Mouse (Mus musculus) cerebellum, postnatal 25 days (tissue): ENCODE results near the gene Macf1.
"Not testable (repeated sequence)": the region's sequence is repeated elsewhere in the genome, so short reads cannot be mapped to it uniquely, and the experiment has no call there.

ENCODE experiments used
- DNase-seq, 2 experiments: peaks; one replicate each; pipeline ENCODE4 v3.0.0; 2021; ENCODE audit warnings: mixed read lengths in 2 of 2

The Macf1 gene

GRCm38 (mm10) chr4:123342091-123342641 is 342.0 kb downstream of the Macf1 start:
- DNase-seq: no peak

DNA sequence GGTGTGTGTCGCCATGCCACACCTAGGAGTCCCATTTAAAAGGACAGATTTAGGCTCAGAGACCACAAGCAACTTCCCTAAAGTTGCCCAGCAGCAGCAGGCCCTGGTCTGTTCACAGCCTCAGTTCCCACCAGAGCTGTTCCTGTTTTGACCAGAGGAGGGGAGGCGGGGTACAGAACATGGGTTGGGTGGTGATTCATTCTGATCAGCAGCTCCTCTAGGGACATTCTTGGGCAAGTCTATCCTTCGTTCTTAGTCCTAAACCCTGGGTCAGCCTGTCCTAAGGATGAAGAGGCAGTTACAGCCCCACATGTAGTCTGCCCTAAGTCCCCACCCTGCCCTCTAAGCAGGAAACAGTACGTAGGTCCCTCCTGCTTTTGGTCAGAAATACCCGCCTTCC is 343.9 kb downstream of the Macf1 start:
- DNase-seq: no peak

DNA sequence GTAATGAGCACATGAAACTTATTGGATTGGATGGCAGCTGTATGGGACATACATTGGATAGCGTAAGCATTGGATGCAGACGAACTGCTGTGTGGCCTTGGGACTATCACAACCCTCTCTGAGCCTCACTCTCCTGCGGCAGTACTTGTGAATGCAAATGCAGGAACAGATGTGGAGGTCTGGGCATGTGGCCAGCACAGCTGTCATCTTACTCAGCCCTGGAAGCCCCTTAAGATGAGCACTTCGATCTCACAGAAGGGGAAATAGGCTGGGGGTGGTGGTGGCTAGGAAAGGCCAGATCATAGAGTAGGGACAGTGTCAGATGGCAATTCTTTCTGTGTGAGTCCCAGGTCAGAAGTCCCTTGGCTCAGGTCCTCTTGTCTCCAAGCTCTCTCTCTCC is 346.5 kb downstream of the Macf1 start:
- DNase-seq: no peak

DNA sequence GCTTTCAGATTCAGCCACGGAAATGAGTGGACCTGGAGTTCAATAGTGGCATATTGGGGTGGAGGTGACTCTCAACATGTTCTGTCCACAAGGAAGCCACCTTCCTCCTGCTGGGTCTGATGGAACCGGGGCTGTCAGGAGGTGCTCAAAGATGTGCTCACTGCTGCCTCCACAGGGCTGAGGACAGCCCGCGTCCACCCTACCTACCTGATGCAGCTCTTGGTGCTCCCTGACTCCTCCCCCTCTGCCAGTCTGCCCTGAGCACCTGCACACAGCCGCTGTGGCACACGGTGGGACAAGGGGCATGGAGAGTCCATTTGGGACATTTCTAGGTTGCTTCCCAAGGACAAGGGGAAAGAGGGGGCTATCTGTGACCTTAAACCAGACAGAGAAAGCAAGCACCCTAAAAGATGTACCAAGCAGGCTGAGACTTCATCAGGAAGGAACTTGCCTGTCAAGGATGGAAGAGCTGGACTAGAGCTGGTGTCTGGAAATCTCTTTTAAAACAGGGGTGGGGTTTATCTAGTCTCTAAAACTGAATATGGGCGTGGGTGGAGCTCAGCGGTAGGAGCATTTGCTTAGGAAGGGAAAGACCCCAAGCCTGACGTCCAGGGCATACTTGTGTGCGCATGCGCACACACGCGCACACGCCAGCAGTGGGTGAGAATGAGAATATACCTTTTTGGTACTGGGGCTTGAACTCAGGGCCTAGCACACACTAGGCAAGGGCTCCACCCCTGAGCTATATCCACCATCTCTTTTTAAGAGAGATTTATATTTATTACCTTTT is 348.2 kb downstream of the Macf1 start:
- DNase-seq: no peak

GRCm38 (mm10) chr4:123335244-123335643 is 348.9 kb downstream of the Macf1 start:
- not testable (repeated sequence) for DNase-seq

DNA sequence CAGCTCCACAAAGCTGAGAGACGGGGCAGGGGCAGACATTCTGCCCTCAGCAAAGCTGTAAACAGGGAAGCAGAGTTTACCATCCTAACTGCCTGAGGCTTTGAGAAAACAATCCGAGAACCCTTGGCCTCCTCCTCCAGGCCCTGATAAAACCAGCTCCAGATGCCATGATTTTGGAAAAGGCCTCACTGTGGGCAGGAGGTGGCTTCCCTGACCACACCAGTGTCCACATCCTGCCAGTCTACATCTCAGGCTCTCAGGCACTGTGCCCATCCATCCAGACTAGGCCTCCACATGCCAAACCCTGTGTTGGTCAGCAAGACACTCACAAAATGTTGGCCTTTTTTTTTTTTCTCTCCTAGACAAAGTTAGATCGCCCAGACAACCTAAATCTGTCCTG is 350.0 kb downstream of the Macf1 start:
- DNase-seq: no peak

GRCm38 (mm10) chr4:123333151-123333550 is 351.0 kb downstream of the Macf1 start:
- DNase-seq: no peak

- DNase-seq: not testable (repeated sequence)
Observed at GRCm38 (mm10) chr4:123331961-123332360, 352.2 kb downstream of the Macf1 start.

GRCm38 (mm10) chr4:123331326-123331725 is 352.8 kb downstream of the Macf1 start:
- DNase-seq: no peak

- DNase-seq: peak; percentile 66 to 77
Observed at GRCm38 (mm10) chr4:123328946-123329345, 355.2 kb downstream of the Macf1 start.

GRCm38 (mm10) chr4:123327630-123328029 is 356.5 kb downstream of the Macf1 start:
- DNase-seq: no peak

DNA sequence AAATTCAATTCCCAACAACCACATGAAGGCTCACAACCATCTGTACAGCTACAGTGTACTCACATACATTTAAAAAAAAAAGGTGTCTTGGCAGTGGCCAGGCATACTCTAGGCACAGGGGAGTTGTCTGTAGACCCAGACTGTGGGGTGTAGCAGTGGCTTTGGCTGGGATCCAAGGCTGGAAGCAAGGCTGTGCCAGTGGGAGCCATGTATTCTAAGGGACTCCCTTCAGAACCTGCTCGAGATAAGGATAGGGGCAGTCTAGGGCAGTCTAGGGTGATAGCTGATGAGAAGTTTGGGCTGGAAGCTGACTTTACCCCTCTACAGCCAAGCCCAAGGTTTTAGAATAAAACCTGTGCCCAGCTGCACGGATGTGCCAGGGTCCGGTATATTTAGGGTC is 358.1 kb downstream of the Macf1 start:
- no peak for DNase-seq

DNA sequence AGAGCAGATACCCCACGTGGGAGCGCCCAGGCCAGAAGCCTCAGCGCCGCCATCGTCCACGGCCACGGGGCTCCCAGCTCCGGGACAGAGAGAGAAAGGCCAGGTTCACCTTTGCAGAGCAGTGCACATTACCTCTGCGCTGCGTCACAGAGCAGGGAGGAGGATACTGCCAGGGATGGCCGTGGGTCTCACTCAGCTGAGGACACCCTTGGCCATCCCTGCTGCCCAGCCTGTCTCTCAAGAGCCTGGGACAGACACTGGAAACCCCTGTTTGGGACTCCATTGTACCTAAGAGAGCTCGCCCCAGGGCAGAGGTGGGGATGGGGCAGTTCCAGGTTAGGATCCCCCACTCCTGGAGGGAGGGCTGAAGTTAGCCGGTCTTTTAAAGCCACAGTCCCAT is 360.6 kb downstream of the Macf1 start, which contains the start of gene Oxct2a:
Gene Oxct2a, minus strand, starts transcription at position 101 of the 400 bp plus-strand sequence.
- DNase-seq: no peak

GRCm38 (mm10) chr4:123322910-123323309 is 361.2 kb downstream of the Macf1 start:
- DNase-seq: not testable (repeated sequence)

GRCm38 (mm10) chr4:123314497-123314896 is 369.7 kb downstream of the Macf1 start:
- no peak for DNase-seq

DNA sequence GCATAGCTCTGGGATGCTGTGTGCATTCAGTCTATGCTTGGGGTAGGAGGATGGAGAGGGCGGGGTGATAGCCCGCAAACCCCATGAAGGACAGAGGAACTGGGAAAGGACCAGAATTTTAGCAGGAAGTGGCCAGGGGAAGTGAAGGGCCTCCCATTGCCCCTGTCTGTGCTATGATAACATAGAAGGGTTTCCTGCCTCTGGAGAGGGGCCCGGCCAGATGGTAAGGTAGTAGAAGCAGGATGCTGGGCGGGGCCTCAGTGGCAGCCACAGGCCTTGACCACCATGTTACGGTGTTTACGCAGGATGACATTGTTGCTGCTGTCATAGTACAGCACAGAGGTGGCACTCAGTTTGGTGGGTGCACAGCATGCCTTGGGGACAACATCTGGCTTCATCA is 371.1 kb downstream of the Macf1 start:
- no peak for DNase-seq

DNA sequence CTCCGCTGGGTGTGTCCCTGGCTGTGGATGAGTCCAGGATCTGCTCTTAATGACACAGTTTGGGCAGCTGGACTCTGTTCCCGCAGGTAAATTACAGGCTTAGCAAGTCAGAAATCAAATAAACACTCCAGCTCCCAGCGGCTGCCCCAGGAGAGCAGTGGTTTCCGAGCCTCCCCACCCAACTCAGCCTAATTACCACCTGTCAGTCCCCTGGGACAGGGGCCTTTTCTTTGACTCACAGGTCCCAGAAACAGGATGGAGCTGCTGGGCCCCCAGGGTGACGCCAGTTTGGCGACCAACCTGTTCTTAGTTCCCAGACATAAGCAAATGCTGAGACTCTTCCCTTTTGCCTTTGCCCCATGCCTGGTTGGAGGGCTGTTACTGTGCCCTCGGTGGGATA is 372.3 kb downstream of the Macf1 start:
- DNase-seq: no peak

- DNase-seq: no peak
Observed at GRCm38 (mm10) chr4:123308292-123308691, 375.9 kb downstream of the Macf1 start.

DNA sequence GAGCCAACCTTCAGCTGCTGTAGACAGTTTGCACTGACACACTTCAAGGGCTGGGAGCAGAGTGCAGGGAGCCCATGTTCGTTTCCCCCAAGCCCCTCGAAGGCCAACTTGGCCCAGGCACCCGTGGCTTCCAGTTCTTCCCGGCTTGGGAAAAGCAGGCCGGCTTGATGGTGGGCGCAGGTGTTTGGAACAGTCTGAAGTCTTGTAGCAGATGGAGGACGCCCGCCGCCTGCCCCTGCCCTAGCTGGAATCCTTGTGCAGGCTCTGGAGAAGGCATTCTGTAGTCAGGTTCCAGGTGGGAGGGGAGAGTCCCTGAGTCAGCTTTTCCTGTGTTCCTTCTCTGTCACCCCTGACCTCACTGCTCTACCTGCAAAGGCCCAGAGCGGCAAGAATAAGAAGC is 377.2 kb downstream of the Macf1 start:
- DNase-seq: no peak

DNA sequence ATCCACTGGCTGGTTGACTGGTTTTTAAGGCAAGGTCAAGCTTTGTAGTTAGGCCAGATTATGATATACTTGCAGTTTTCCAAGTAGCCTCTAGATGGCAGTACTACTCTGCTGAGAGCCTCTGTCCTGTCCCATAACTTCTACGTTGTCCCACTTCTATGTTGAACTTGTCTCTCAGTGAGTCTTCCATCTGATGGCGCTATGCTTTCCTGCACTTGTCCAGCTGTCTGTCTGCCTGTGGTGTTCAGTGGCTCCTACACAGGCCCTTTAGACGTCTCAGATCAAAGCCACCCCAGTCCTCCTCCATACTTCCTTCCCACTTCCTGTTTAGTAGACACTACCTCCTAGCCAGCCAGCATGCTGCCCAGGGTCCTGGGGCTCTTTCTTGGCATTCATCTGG is 378.4 kb downstream of the Macf1 start:
- DNase-seq: peak in 1 of 2 experiments; percentile 25
